Mouse (Mus musculus): ENCODE measurements around the gene Rps8. TPM values are rescaled to one million over a fixed set of nuclear protein-coding genes. Genes with fewer than 3 reads are reported as not detected.

The Rps8 gene
- polyA plus RNA-seq, 1 experiment from 2014 or later, result 1,312 TPM

DNA sequence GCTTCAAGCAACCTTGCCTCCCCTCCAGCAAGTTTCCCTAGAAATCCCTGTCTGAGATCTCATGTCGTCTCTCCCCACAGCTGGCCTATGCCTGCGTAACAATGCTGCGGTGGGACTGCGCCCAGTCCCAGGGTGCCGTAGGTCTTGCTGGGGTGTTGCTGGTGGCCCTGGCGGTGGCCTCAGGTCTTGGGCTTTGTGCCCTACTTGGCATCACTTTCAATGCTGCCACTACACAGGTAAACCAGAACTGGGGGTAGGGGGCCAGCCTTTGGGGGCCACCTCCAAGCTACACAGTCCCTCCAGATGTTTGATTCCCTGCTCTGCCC lies 47.6 kb downstream of the Rps8 start:
- ATAC-seq (ENCODE audit: insufficient read depth) (no peak), DNase-seq (no peak)
- peaks cover 83% of the 10 kb centered on the region for H3K36me3 ChIP-seq (ENCODE audit: insufficient read depth)
- H3K9ac ChIP-seq, result no peak overlapping the region
- no peak for TF ChIP-seq CTCF (IDR thresholded peaks at IDR 0.05; ENCODE audit: low read depth)
- WGBS, result 98% methylated on average over 6 of the region's 6 CpGs
- H3K4me2 ChIP-seq, result no peak overlapping the region
- H3K4me3 ChIP-seq (ENCODE audit: low read depth, low read length), result no peak overlapping the region
- H3K9me3 ChIP-seq (ENCODE audit: low read depth, low read length), result no peaks in the 10 kb centered on the region
- no peaks in the 10 kb centered on the region for H3K4me1 ChIP-seq (ENCODE audit: insufficient read depth)
- no peak overlapping the region for H3K27ac ChIP-seq (ENCODE audit: low read depth)
- H3K27me3 ChIP-seq (ENCODE audit: insufficient read depth, low read length), result no peaks in the 10 kb centered on the region

DNA sequence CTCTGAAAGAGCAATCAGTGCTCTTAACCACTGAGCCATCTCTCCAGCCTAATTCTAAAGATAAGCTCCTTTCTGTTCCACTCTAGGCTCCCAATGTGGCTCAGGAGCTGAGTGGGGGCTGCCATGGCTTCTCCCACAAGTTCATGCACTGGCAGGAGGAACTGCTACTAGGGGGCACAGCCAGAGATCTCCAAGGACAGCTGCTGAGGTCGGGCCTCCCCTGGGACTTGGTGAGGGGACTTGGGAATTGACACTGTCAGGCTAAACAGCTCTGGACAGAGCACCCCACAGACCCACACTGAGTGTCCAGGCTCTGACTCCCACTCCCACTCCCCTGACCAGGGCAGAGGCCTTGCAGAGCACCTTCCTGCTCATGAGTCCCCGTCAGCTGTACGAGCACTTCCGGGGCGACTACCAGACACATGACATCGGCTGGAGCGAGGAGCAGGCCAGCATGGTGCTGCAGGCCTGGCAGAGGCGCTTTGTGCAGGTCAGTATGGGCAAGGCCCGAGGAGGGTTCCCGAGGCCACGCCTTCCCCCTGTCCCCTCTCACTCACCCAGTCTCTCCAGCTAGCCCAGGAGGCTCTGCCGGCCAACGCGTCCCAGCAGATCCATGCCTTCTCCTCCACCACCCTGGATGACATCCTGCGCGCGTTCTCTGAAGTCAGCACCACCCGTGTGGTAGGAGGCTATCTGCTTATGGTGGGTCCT lies 48.1 kb downstream of the Rps8 start:
- DNase-seq (no peak), ATAC-seq (ENCODE audit: insufficient read depth) (no peak)

DNA sequence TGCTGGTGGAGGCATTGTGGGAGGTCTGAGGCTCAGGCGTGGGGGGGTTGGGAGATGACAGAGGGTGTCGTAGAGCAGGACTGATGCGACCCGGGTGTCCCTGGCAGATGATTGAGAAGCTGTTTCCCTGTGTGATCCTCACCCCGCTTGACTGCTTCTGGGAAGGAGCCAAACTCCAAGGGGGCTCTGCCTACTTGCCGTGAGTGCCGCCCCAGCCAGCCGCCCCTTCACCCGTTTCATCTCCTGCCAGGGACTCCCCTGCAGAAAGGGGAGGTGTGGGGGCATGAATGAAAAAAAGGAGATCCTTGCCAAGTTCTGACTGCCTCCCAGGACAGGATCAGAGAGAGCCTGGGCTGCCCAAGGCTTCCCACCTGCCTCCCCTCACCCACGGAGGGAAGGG lies 50.9 kb downstream of the Rps8 start:
- no peak for TF ChIP-seq CTCF (IDR thresholded peaks at IDR 0.05; ENCODE audit: low read depth)
- ATAC-seq (ENCODE audit: insufficient read depth), result peak; percentile 54; the same call in 1 of the 2 replicates
- H3K9me3 ChIP-seq (ENCODE audit: low read depth, low read length), result no peaks in the 10 kb centered on the region
- peak; percentile 51 for DNase-seq
- no peak overlapping the region for H3K27ac ChIP-seq (ENCODE audit: low read depth)
- H3K9ac ChIP-seq, result no peak overlapping the region
- H3K4me1 ChIP-seq (ENCODE audit: insufficient read depth), result no peaks in the 10 kb centered on the region
- WGBS, result 41% methylated on average over 10 of the region's 10 CpGs
- H3K36me3 ChIP-seq (ENCODE audit: insufficient read depth), result peaks cover 72% of the 10 kb centered on the region
- no peak overlapping the region for H3K4me2 ChIP-seq
- H3K4me3 ChIP-seq (ENCODE audit: low read depth, low read length), result no peak overlapping the region
- H3K27me3 ChIP-seq (ENCODE audit: insufficient read depth, low read length), result no peaks in the 10 kb centered on the region

More for the DNA sequence above, 48.1 kb downstream of the Rps8 start:
- no peak overlapping the region for H3K27ac ChIP-seq (ENCODE audit: low read depth)
- no peak for TF ChIP-seq CTCF (IDR thresholded peaks at IDR 0.05; ENCODE audit: low read depth)
- H3K9ac ChIP-seq, result no peak overlapping the region
- no peak overlapping the region for H3K4me2 ChIP-seq
- H3K27me3 ChIP-seq (ENCODE audit: insufficient read depth, low read length), result no peaks in the 10 kb centered on the region
- H3K9me3 ChIP-seq (ENCODE audit: low read depth, low read length), result no peaks in the 10 kb centered on the region
- no peak overlapping the region for H3K4me3 ChIP-seq (ENCODE audit: low read depth, low read length)
- H3K36me3 ChIP-seq (ENCODE audit: insufficient read depth), result peaks cover 78% of the 10 kb centered on the region
- no peaks in the 10 kb centered on the region for H3K4me1 ChIP-seq (ENCODE audit: insufficient read depth)
- WGBS, result 91% methylated on average over 18 of the region's 18 CpGs

DNA sequence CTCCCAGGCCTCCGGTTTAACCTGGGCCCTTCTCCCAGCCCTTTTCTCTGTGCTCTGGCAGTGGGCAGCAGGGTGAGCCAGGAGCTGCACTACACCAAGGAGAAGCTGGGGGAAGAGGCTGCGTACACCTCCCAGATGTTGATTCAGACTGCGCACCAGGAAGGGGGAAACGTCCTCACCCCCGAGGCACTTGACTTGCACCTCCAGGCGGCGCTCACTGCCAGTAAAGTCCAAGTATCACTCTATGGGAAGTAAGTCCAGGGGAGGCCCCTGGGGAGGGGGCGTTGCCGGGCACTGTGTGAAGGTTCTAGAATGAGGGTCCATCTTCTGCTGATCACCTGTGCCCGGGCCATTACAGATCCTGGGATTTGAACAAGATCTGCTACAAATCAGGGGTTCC lies 51.4 kb downstream of the Rps8 start:
- ATAC-seq (ENCODE audit: insufficient read depth) (peak; percentile 21; the same call in 1 of the 2 replicates), DNase-seq (peak; percentile 30)
- Histone ChIP-seq H3K4me3 (ENCODE audit: low read depth, low read length) (no peak overlapping the region), H3K27me3 (ENCODE audit: insufficient read depth, low read length) (no peaks in the 10 kb centered on the region), H3K36me3 (ENCODE audit: insufficient read depth) (peaks cover 71% of the 10 kb centered on the region), H3K27ac (ENCODE audit: low read depth) (no peak overlapping the region), H3K9me3 (ENCODE audit: low read depth, low read length) (no peaks in the 10 kb centered on the region), H3K4me2 (no peak overlapping the region), H3K4me1 (ENCODE audit: insufficient read depth) (no peaks in the 10 kb centered on the region), H3K9ac (no peak overlapping the region)
- WGBS, result 59% methylated on average over 10 of the region's 10 CpGs
- peak; percentile 17; the same call in 1 of the 2 replicates for TF ChIP-seq CTCF (IDR thresholded peaks at IDR 0.05; ENCODE audit: low read depth)

Small RNAs within 50 kb of the gene (microRNA-seq; reads per million reads assigned to microRNA genes)
- not detected for gene Gm22398 (ENCODE audit: borderline number of aligned reads)

Other genes with a start within 250 kb of the Rps8 start
- 87.2 and 95.9 TPM in 2 replicates for gene Urod, start 161.8 kb downstream of the Rps8 start, polyA plus RNA-seq (2014; fragmentation: Nextera tagmentation; extraction: Ambion mirVana)
- 7.9 and 9.1 TPM in 2 replicates for gene Hectd3, start 160.9 kb downstream of the Rps8 start, polyA plus RNA-seq (2014; fragmentation: Nextera tagmentation; extraction: Ambion mirVana)
- gene Eif2b3, start 136.8 kb downstream of the Rps8 start, polyA plus RNA-seq (2014; fragmentation: Nextera tagmentation; extraction: Ambion mirVana), result 43.5 and 45.2 TPM in 2 replicates
- gene Ptch2, start 60.2 kb downstream of the Rps8 start, polyA plus RNA-seq (2014; fragmentation: Nextera tagmentation; extraction: Ambion mirVana), result 12.2 and 14.1 TPM in 2 replicates
- 6.7 and 7.6 TPM in 2 replicates for gene Btbd19, start 30.5 kb downstream of the Rps8 start, polyA plus RNA-seq (2014; fragmentation: Nextera tagmentation; extraction: Ambion mirVana)
- gene Tctex1d4, start 29.4 kb downstream of the Rps8 start, polyA plus RNA-seq (2014; fragmentation: Nextera tagmentation; extraction: Ambion mirVana), result not detected in 2 replicates
- 4.2 and 5.1 TPM in 2 replicates for gene Plk3, start 22.3 kb downstream of the Rps8 start, polyA plus RNA-seq (2014; fragmentation: Nextera tagmentation; extraction: Ambion mirVana)
- 78.9 and 85.9 TPM in 2 replicates for gene Kif2c, start 26.4 kb upstream of the Rps8 start, polyA plus RNA-seq (2014; fragmentation: Nextera tagmentation; extraction: Ambion mirVana)
- gene Tmem53, start 95.7 kb upstream of the Rps8 start, polyA plus RNA-seq (2014; fragmentation: Nextera tagmentation; extraction: Ambion mirVana), result 10.7 and 12.4 TPM in 2 replicates
- 0.18 and 0.43 TPM in 2 replicates for gene Armh1, start 95.9 kb upstream of the Rps8 start, polyA plus RNA-seq (2014; fragmentation: Nextera tagmentation; extraction: Ambion mirVana)

All from lung, embryonic 14.5 days (tissue).